Mouse (Mus musculus): ENCODE measurements around the gene Foxp1.

GRCm38 (mm10) chr6:99350156-99350555 lies 172.4 kb downstream of the Foxp1 start:
- TF ChIP-seq CTCF (IDR thresholded peaks at IDR 0.05) (no peak), EP300 (IDR thresholded peaks at IDR 0.05) (no peak)
